Mouse (Mus musculus) forebrain, embryonic 15.5 days (tissue): ENCODE data around the gene Gm20594. TPM values are rescaled to one million over a fixed set of nuclear protein-coding genes. Genes with fewer than 3 reads are reported as not detected.
A peak's percentile ranks its signal among the peaks of the same experiment; 100 is the strongest.

Experiments used
- ATAC-seq: fragments of 200-750 bp; cut with Nextera tagmentation; replicated peaks from 2 replicates; pipeline ENCODE4 v1.8.0; 2017; ENCODE audit warnings: mild to moderate bottlenecking, moderate TSS enrichment, moderate library complexity
- H3K27ac ChIP-seq: fragments of 300-500 bp; sonication (generic); replicated peaks from 2 replicates; pipeline ENCODE4 v1.5.1; 2015; ENCODE audit warnings: mild to moderate bottlenecking, inconsistent platforms
- H3K27me3 ChIP-seq: fragments of 300-500 bp; sonication (generic); 2 replicates; pipeline ENCODE4 v1.6.1; 2015; ENCODE audit warnings: inconsistent platforms
- H3K36me3 ChIP-seq: fragments of 300-500 bp; sonication (generic); 2 replicates; pipeline ENCODE4 v1.6.1; 2015; ENCODE audit warnings: mild to moderate bottlenecking, inconsistent platforms
- H3K4me1 ChIP-seq: fragments of 300-500 bp; sonication (generic); 2 replicates; pipeline ENCODE4 v1.6.1; 2015; ENCODE audit warnings: inconsistent platforms
- H3K4me2 ChIP-seq: fragments of 300-500 bp; sonication (generic); replicated peaks from 2 replicates; pipeline ENCODE4 v1.6.1; 2015; ENCODE audit warnings: mild to moderate bottlenecking, inconsistent platforms
- H3K4me3 ChIP-seq: fragments of 300-500 bp; sonication (generic); 2 replicates; pipeline ENCODE4 v1.5.1; 2015; ENCODE audit warnings: mild to moderate bottlenecking, inconsistent platforms
- H3K9ac ChIP-seq: fragments of 300-500 bp; sonication (generic); replicated peaks from 2 replicates; pipeline ENCODE4 v1.6.1; 2015; ENCODE audit warnings: mild to moderate bottlenecking, inconsistent platforms
- H3K9me3 ChIP-seq: fragments of 300-500 bp; sonication (generic); 2 replicates; pipeline ENCODE4 v1.6.1; 2016; ENCODE audit warnings: inconsistent platforms
- WGBS: fragments of 180-500 bp; shearing (Covaris S2); methylation state at CpG from one replicate; pipeline ENCODE4 v1.1.7; 2015; ENCODE audit warnings: mixed read lengths; 5-methylcytosine and 5-hydroxymethylcytosine counted together
- polyA plus RNA-seq: library from polyadenylated mRNA; unstranded; fragments of >200 nt; fragmentation: Nextera tagmentation; extraction: Ambion mirVana; gene quantifications from 2 replicates; pipeline ENCODE4 v1.2.1, GENCODE M21; 2015

Gm20594 gene
- polyA plus RNA-seq = not detected in 2 replicates

DNA sequence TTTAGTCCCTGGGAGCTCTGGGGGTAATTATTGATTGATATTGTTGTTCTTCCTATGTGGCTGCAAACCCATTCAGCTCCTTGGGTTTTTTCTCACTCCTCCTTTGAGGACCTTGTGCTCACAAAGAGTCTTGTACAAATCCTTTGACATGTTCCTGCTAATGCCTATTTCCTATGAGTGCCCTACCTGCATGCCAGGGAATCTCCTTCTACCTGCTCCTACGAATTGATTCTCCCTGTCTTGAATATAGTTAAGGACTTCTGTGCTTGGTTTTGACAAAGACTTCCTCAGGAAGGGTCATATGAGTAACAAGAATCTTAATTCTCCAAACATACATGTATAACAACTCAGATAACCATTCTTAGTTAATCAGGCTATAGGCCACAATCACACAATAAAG is at the start of gene Gm20594:
Gene Gm20594, plus strand, starts transcription at position 301 of the 400 bp plus-strand sequence.
- no peaks in the 10 kb centered on the region for H3K27me3 ChIP-seq
- H3K9ac ChIP-seq = no peak within 1 kb of the TSS
- H3K27ac ChIP-seq = no peak within 1 kb of the TSS
- no peak for ATAC-seq
- no peaks in the 10 kb centered on the region for H3K36me3 ChIP-seq
- no peaks in the 10 kb centered on the region for H3K9me3 ChIP-seq
- H3K4me3 ChIP-seq = no peak within 1 kb of the TSS
- H3K4me1 ChIP-seq = no peaks in the 10 kb centered on the region
- H3K4me2 ChIP-seq = no peak within 1 kb of the TSS
- 62% methylated on average over 1 of the region's 1 CpGs for WGBS

DNA sequence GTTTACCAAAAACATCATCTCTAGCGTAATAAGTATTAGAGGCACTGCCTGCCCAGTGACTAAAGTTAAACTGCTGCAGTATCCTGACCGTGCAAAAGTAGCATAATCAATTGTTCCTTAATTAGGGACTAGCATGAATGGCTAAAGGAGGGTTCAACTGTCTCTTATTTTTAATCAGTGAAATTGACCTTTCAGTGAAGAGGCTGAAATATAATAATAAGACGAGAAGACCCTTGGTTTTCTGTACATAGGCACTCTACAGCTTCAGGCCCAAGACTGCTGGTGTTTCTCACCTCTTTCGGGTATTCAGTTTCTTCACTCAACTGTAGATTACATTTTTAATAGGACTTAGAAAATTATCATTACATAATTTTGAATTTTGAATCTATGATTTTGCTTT is 398 bp downstream of the Gm20594 start:
- Histone ChIP-seq H3K36me3 (no peaks in the 10 kb centered on the region), H3K9ac (no peak overlapping the region), H3K27ac (no peak overlapping the region), H3K27me3 (no peaks in the 10 kb centered on the region), H3K4me3 (no peak overlapping the region), H3K9me3 (no peaks in the 10 kb centered on the region), H3K4me1 (no peaks in the 10 kb centered on the region), H3K4me2 (no peak overlapping the region)
- 0 out of 2 replicates have a peak, but pooled peaks have one; percentile 71 for ATAC-seq
- 81% methylated on average over 4 of the region's 4 CpGs for WGBS

DNA sequence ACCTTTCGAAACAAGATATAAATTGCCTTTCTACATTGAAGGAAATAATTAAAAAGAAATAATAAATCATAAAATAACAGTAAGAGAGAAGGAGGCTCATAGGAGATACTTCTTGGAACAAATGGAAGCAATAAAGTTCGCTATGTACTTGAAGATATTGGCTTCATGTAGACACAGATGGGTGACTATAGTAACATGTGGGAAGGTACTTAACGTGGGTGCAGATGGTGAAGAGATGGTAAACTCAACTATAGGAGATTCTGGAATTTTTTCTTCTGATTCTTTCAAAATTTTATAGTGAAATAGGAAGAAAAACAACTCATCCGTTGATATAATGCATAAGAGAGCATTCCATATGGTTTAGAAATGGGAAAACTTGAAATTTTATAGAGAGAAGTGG is 16.1 kb downstream of the Gm20594 start:
- WGBS = 89% methylated on average over 4 of the region's 4 CpGs
- H3K36me3 ChIP-seq = no peaks in the 10 kb centered on the region
- H3K4me1 ChIP-seq = no peaks in the 10 kb centered on the region

DNA sequence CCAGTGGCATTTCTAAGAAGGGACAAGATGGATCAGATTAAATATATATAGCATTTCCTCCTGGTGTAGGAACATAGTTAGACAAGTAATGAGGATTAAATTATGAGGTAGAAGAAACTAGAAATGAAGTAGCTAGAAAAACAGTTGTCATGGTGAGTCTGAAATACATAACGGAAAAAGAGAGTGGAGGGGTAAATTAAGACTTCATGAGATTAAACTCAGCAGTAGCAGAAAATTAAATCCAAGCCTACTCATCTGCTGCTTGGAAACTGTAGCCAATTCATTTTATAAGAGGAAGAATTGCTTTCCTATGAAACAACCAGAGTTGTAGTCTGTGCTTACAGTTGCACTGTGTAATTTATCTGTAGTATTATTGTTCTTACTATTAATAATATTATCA is 29.1 kb downstream of the Gm20594 start:
- no peak for ATAC-seq

More for the DNA sequence above, 16.1 kb downstream of the Gm20594 start:
- H3K9me3 ChIP-seq = no peaks in the 10 kb centered on the region
- no peak for ATAC-seq
- no peaks in the 10 kb centered on the region for H3K27me3 ChIP-seq
- no peak overlapping the region for H3K4me2 ChIP-seq
- no peak overlapping the region for H3K4me3 ChIP-seq
- no peak overlapping the region for H3K9ac ChIP-seq
- no peak overlapping the region for H3K27ac ChIP-seq

More for the DNA sequence above, 29.1 kb downstream of the Gm20594 start:
- Histone ChIP-seq H3K4me1 (no peaks in the 10 kb centered on the region), H3K9ac (no peak overlapping the region), H3K27ac (no peak overlapping the region), H3K36me3 (no peaks in the 10 kb centered on the region), H3K9me3 (no peaks in the 10 kb centered on the region), H3K4me2 (no peak overlapping the region), H3K27me3 (no peaks in the 10 kb centered on the region), H3K4me3 (no peak overlapping the region)
- 91% methylated on average over 1 of the region's 1 CpGs for WGBS

Other genes starting within 250 kb of the Gm20594 start
- gene Lrrtm4, start 201.0 kb downstream of the Gm20594 start, polyA plus RNA-seq = 15.5 and 17.4 TPM in 2 replicates